Mouse (Mus musculus) bone marrow, adult 2 months (tissue): ENCODE results near the gene Cyba.

Experiments used
- CTCF ChIP-seq: fragments of 200-500 bp; IDR thresholded peaks from 2 replicates; pipeline ENCODE4 v1.5.1; 2011; ENCODE audit warnings: low read length, control low read depth; ENCODE audit not compliant: control insufficient read depth, insufficient read depth
- POLR2A ChIP-seq: fragments of 200-500 bp; IDR thresholded peaks from 2 replicates; pipeline ENCODE4 v1.6.1; 2011; ENCODE audit warnings: low read depth, mild to moderate bottlenecking, control low read depth, low read length, borderline replicate concordance; ENCODE audit not compliant: control insufficient read depth

GRCm38 (mm10) chr8:122451161-122451703, 18.5 kb upstream of the Cyba start:
- TF ChIP-seq CTCF (no peak), POLR2A (no peak)
